Mouse (Mus musculus): ENCODE data around the gene P2ry2. TPM values are rescaled to one million over a fixed set of nuclear protein-coding genes. Genes with fewer than 3 reads are reported as not detected.

The P2ry2 gene
- 2.4 TPM for polyA plus RNA-seq (2015; fragmentation: Illumina TruSeq; extraction: RNeasy Lipid Tissue Mini Kit (QIAGEN cat#74804); ENCODE audit: insufficient read depth, low read depth, low replicate concordance)

DNA sequence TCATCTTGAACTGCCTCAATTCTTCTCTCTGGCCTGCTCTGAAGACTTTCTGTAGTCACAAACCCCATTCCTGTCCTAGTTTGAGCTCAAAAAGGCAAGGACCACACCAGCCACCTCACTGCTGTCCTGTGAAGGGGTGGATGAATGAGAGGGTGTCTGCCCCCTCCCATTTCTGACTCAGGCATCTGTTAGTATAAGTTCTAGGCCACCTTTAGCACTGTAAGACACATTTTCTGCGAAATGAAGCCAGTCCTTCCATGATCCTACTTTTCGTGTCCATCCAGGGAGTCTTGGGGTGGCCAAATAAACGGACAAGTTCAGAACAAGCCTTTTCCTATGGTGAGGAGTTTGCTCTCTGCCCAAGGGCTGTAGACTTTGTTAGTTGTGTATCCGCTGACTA, at the start of gene P2ry2:
Gene P2ry2 (minus strand): TSS at position 326 of the 400 bp plus-strand sequence.

DNA sequence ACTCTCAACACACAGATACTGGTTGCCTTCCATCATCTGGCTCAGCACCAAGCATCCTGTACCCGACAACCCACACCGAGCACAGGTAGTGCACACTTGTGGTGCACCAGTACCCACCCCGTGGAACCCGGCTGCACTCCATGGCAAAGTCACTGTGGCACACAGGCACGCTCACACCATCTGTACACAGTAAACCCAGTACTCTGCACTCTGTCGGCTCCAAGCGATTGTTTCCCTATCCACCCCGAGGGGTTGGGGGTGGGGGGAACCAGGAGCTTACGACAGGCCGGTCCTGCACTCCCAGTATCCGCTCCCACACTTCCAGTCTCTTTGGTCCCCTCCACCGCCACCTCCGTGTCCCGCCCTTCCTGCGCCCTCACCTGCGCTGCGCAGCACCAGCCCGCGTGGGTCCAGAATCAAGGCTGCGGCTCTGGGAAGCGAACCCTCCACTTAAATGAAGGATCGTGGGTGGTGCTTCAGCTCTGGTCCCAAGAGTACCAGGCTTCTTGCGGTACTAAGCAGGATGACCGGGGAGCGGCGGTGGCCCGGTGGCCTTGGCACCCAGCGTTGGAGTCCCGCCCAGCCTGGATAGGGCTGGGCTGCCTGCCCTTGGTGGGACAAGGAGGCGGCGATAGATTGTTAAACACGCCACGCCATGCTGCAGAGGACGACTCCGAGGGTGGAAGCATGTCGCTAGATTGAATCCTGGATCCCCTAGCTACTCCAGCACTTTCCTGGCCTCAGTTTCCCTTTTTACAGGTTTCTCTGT, 38.3 kb downstream of the P2ry2 start, which contains the start of gene P2ry6:
Gene P2ry6 (minus strand): TSS at position 515 of the 769 bp plus-strand sequence.

Other genes starting within 250 kb of the P2ry2 start
- 0.83 TPM for gene Relt, start 149.4 kb downstream of the P2ry2 start, polyA plus RNA-seq (2015; fragmentation: Illumina TruSeq; extraction: RNeasy Lipid Tissue Mini Kit (QIAGEN cat#74804); ENCODE audit: insufficient read depth, low read depth, low replicate concordance)
- gene Arhgef17, start 80.8 kb downstream of the P2ry2 start, polyA plus RNA-seq (2015; fragmentation: Illumina TruSeq; extraction: RNeasy Lipid Tissue Mini Kit (QIAGEN cat#74804); ENCODE audit: insufficient read depth, low read depth, low replicate concordance), result 4.8 TPM
- gene P2ry6, start 38.2 kb downstream of the P2ry2 start, polyA plus RNA-seq (2015; fragmentation: Illumina TruSeq; extraction: RNeasy Lipid Tissue Mini Kit (QIAGEN cat#74804); ENCODE audit: insufficient read depth, low read depth, low replicate concordance), result 2.0 TPM
- gene Fchsd2, start 80.0 kb upstream of the P2ry2 start, polyA plus RNA-seq (2015; fragmentation: Illumina TruSeq; extraction: RNeasy Lipid Tissue Mini Kit (QIAGEN cat#74804); ENCODE audit: insufficient read depth, low read depth, low replicate concordance), result 3.6 TPM